Mouse (Mus musculus): ENCODE measurements around the gene 1700018B08Rik. TPM values are rescaled to one million over a fixed set of nuclear protein-coding genes. Genes with fewer than 3 reads are reported as not detected.
A peak's percentile ranks its signal among the peaks of the same experiment; 100 is the strongest.

Gene 1700018B08Rik
- polyA plus RNA-seq, 1 experiment = not detected

DNA sequence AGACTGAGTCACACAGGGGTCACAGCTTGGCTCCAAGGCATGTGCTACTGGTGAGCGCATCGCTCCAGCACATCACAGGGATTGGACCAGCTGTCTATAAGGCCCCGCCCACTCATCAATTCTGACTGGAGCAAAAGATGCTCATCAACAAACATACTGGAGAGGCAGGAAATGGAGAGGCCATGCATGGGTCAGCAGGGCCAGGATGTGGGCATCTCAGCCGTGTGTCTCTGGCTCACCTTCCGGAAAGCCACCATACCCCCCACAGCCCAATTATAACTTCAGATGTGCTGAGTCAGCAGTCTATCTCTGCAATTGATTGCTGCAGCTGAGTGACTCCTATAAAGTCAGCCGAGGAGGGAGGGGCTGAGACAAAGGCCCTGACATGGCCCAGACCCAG, 24.2 kb upstream of the 1700018B08Rik start:
- no peak for DNase-seq (ENCODE audit: low read depth, low spot score)
- WGBS = 71% methylated on average over 6 of the region's 6 CpGs

DNA sequence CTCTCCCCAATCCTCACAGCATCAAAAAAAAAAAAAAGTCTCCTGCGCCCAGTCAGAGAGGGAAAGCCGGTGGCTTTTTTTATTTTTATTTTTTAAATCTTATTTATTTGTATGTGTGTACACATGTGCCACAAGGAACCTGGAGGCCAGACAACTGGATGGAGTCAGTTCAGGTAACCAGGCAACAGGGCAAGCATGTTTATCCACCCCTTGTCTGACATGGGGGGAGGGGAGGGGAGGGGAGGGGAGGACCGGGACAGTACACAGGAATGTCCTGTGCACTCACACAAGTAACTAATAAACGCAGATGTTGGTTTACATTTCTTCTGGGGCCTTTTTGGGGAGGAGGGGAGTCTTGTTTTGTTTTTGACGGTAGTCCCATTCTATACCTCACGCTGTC, 19.6 kb upstream of the 1700018B08Rik start:
- 67% methylated on average over 6 of the region's 6 CpGs for WGBS
- DNase-seq (ENCODE audit: low read depth, low spot score) = no peak

DNA sequence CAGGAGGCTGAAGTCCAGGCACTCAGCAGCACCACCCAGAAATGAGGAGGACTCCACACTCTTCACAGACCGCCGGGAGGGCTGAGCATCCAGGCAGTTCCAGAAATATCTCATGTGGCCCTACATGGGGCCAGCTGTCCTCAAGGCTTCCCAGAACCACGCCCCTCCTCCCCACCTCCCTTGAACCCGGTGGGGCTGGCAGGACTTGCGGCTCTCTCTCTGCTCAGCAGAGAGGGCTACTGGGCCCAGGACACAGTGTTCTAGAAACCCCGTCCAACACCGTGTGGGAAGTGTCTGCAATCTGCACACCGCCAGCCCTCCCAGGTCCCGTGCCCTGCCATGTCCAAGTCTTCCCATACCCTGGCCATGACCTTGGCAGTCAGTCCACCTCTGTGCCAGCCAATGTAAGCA, 18.8 kb upstream of the 1700018B08Rik start:
- WGBS = 26% methylated on average over 9 of the region's 9 CpGs
- DNase-seq (ENCODE audit: low read depth, low spot score) = no peak

DNA sequence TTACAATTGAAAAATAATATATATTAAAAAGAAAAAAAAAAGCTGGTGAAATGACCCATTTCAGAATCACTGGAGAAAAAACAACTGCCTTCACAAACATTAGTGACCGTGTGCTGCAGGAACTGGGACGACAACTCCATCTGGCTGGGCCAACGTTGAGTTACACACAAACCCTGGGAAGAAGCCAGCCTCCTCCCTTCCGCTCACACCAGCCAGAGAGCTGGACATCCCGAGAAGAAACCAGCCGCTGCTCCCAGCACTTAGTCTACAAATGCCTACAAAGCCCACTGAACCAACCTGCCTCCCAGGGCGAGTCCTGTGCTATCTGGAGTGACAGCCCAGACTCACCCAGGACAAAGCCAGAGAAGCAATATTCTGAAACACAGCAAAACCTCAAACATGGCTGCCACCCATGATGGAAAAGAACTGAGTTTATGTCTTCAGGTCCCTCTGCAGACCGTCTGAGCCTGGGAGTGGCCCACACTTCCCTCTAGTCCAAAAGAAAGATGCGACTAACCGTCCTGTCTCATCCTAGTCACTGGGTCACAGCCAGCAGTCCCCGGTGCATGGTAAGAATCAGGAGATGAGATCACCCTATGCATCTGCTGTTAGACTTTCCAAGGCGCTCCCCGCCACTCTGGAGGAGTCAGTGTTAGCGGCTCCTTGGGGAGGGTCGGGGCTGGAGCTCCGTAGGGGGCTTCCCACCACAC, 17.7 kb upstream of the 1700018B08Rik start:
- DNase-seq (ENCODE audit: low read depth, low spot score) = no peak
- 65% methylated on average over 16 of the region's 16 CpGs for WGBS

DNA sequence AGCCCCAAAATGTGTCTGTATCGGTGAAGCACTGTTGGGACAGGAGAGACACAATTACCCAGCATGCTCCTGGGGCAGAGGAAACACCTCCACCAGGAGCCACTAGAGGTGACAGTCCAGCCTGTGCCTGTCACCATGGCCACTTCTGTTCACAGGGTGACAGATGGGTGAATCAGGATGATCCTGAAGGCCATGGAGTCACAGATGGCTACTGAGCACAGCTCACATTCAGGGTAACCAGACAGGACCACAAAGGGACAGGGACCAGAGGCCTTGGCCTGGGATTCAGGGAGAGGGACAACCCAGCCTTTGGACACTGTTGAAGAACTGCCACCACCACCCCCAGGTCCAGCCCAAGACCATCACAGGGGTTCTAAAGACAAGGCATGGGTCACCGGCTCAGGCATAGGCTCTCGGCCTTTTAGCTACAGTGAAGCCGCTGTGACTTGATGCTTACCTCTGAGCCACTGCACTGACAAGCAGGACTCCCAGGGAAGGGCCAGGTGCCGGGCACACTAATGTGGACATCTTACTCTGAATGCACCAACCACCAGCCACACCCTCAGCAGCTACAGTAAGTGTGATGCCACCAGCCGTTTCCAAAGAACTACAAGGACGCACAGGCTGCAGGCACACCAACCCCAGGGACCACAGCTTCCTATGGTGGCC, 16.4 kb upstream of the 1700018B08Rik start:
- DNase-seq (ENCODE audit: low read depth, low spot score) = no peak
- 93% methylated on average over 7 of the region's 7 CpGs for WGBS

DNA sequence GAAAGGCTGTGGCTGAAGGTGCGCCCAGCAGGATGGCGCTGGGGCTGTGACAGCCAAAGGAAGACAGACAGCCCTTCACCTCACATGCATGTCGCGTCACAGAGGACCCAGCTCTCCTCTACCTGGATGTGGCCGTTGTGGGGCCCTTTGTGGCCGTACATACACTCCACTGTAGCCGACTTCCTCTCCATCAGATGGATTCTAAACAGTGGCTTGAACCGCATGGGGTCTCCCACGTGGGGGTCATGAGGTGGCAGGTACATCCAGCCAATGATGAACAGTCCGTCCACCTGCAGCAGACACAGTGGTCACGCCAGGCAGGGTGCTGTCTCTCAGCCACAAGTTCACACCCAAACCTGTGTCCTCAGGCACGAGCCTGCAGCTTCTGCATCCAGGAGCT, 15.7 kb upstream of the 1700018B08Rik start:
- no peak for DNase-seq (ENCODE audit: low read depth, low spot score)
- 90% methylated on average over 12 of the region's 12 CpGs for WGBS

DNA sequence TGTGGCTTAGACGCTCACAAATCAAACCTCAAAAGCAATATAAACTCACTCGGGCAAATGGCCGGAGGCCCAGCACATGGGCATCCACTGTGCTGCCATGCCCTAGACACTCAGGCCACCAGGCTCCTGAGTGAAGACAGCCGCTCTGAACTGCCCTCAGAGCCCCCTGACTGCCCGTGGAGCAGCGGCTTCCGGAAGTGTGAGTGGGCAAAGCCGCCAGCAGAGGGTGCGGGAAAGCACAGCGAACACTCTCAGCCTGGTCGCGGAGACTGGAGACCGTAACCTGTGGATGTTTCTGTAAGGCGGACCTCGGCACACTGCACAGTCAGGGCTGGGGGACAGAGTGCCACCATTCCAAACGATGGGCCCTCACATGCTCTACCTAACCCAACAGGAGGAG, 14.4 kb upstream of the 1700018B08Rik start:
- 89% methylated on average over 16 of the region's 16 CpGs for WGBS
- no peak for DNase-seq (ENCODE audit: low read depth, low spot score)

DNA sequence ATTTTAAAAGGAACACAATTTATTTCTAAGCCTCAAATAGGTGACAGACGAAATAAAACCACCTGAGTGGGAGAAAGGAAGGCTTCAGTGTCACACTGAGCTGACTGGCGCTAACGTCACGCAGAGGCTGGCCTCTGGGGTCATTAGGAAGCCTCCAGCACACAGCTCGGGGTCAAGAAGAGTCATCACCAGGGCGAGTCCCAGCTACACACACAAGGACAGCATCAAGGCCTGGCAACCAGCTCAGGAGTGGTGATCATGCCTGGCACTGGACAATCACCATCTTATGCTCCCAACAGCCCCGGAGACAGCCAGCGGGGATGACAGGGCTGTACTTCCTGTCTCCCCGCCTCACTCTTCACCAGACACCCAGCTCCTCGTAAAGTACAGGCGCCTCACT, 13.6 kb upstream of the 1700018B08Rik start:
- WGBS = 85% methylated on average over 11 of the region's 11 CpGs
- no peak for DNase-seq (ENCODE audit: low read depth, low spot score)

DNA sequence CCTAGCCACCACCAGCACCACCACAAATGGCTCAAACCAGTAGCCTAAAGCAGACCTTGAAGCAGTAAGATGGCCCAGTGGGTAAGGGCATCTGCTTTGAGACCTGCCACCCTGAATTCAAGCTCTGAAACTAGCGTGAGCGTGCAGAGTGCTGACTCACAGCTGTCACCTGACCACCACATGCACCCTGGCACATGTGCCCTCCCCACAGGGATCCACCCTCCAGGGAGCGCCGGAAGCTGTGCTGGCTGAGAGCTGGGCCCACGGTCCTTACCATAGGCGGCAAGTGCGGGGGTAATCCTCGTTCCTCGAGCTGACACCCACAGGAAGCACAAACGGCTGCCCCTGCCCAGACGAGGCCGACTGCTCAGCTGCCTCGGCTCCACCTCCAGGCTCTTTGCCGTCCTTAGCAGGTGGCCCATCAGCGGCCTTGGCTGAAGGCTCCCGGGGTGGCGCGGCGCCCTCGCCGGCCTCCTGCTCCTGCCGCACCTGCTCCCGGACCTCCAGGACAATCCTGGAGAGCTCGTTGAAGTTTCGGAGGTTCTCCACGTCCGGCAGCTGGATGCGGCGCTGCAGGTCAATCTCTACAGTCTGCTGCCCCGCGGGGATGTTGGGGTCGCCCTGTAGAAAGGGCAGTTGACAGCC, 9.8 kb upstream of the 1700018B08Rik start:
- DNase-seq (ENCODE audit: low read depth, low spot score) = no peak
- WGBS = 95% methylated on average over 32 of the region's 32 CpGs

DNA sequence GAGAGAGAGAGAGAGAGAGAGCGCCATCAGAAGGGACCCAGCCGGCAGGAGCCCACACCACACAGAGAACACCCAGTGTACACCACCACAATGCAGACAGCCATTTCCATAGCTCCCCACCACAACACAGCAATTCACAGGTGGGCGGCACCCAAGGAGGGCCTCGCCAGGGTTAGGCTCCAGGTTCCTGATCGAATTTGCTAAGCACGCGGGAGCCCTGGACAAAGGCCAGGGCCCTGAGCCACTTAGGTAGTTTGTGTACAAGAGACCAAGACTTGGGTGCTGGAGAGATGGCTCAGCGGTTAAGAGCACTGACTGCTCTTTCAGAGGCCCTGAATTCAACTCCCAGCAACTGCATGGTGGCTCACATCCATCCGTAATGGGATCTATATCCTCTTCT, 8.4 kb upstream of the 1700018B08Rik start:
- no peak for DNase-seq (ENCODE audit: low read depth, low spot score)
- WGBS = 70% methylated on average over 9 of the region's 9 CpGs

DNA sequence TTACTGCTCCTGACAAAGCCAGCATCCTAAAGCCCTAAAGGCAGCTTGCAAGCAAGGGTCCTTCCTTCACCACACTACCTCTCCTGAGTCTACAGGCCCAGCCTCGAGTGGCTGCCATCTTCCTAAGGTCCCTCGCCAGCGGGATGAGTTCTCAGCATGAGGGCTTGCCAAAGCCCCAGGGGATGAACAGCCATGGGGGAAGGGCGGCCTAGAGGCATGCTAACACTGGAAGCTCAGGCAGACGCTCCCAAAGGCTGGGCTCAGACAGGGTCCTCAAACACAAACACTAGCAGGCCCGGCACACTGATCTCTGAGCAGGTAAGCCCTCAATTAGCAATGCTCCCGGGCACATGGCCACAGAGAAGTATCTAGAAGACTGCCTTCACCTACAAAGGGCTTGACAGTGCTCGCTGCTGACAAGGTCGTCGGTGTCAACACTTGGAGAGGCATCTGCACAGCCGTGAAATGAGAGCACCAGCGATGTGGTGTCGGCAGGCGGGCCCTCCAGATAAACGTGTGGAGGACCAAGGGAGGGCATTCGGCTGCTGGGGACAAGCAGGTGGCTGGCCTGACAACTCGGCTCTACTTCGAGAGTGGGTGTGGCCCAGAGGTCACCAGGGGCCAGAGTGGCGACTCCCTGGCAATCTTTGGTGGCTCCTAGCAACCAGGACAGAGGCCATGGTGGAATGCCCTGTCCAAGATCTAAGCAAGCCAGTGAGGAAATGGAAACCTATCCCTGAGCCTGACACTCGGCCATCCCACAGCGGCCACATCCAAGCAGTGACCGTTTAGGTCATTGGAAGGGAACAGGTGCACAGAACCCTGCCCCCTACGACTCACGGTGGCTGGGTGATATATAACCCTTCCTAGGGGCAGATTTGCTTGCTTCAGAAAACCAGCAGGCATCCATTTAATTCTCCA, 7.2 kb upstream of the 1700018B08Rik start:
- DNase-seq (ENCODE audit: low read depth, low spot score) = no peak
- 72% methylated on average over 24 of the region's 24 CpGs for WGBS

DNA sequence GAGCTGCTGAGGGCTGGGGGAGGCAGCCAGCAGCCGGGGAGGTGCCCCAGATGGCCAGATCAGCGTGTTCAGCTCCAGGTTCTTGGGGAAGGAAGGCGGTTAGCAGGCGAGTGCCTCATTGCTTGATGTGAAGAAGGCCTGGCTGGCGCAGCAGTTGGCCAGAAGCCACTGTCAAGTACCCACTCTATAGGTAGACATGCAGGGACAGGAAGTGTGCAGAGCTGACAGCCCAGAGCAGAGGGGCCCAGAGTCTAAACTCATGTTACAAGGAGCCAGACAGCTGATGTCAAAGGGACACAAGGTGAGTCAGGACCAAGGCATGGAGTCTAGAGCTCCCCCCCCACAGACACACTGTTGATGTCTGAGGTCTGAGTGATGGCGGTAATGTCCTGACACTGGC, 5.9 kb upstream of the 1700018B08Rik start:
- 87% methylated on average over 6 of the region's 6 CpGs for WGBS
- DNase-seq (ENCODE audit: low read depth, low spot score) = no peak

DNA sequence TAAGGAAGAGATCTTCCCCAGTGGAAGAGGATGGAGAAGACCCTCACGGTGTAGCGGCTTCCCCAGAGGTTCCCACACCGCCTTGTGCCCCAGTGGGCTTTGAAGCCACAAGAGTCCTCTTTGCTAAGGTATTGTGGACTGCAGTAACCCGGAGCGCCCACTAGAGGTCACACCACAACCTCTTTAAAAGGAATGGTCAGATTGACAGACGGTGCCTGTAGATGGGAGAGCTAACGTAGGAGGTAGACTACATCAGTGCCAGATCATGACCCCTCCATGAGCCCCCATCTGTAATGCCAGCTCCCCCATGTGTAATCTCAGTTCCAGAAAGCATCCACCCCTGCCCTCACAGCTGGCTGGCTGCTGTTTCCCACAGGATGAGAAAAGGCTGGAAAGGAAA, 3.0 kb upstream of the 1700018B08Rik start:
- 6% methylated on average over 7 of the region's 7 CpGs for WGBS

DNA sequence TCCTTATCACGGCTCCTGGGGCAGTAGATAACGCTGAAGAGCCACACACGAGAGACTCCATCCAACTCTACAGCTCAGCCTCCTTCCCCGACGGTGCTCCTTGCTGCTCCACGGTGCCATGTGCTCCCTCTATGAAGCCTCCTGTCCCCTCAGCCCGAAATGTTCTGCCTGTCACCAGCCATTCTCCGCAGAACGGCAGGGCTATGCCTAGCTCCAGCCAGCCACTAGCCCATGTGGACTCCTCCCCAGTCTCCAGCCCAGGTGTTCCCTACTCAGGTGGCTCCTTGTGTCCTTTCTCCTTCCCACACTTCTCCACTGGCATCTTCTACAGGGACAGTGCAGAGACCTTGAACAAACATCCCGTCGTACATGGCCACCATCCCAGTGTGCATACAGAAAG, 816 bp upstream of the 1700018B08Rik start:
- WGBS = 63% methylated on average over 11 of the region's 11 CpGs

More for the DNA sequence above, 3.0 kb upstream of the 1700018B08Rik start:
- peak; percentile 33 for DNase-seq (ENCODE audit: low read depth, low spot score)

DNA sequence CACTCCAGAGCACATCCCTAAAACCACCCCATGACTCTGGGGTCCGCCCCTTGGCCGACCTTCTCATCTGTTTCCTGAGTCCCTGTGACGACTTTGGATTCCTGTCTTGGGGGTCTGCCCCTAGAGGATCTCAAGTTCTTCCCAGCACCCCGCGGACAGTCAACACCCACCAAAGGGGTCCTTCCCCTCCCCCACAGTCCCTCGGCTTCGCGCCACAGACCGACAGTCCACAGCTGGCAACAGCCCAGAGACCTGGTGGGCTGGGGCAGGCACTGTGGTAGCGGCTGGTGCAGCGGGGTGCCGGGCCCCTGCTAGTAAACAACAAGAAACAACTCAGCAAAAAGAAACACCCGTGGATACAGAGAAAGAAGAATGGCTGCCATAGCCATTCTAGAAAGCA, 1.2 kb downstream of the 1700018B08Rik start:
- DNase-seq (ENCODE audit: low read depth, low spot score) = no peak
- WGBS = 58% methylated on average over 13 of the region's 13 CpGs

More for the DNA sequence above, 816 bp upstream of the 1700018B08Rik start:
- DNase-seq (ENCODE audit: low read depth, low spot score) = no peak

DNA sequence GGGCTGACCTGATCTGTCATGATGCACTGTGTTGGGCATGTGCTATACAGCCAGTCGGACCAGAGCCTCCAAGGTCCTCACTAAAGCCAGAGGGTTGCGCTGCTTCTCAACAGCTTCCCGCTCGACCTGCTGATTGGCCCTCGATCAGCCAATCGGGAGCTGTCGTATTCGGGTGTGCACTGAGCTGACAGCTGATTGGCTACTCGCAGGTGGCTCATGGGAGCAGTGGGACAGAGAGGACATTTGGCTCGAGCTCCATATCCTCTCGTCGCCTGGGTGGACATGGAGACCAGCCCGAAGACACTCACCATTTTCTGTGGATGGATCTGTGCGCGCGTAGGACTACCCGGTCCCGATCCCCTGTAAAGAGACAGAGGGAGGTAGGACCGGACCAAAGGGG, 2.3 kb downstream of the 1700018B08Rik start:
- 76% methylated on average over 19 of the region's 19 CpGs for WGBS
- no peak for DNase-seq (ENCODE audit: low read depth, low spot score)

DNA sequence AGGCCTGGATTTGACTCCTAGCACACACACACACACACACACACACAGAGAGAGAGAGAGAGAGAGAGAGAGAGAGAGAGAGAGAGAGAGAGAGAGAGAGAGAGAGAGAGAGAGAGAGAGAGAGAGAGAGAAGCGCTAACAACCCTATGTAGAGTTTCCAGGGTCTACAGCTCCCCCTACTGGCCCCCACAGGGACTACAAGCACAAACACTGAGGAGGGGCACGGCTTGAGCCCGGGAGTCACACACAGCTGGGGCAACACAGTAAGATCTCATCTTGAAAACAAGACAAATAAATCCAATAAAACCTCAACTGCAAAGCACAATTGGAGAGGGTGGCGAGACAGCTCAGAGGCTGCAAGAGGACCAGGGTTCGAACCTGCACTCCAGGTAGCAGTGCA, 11.7 kb downstream of the 1700018B08Rik start:
- WGBS = 45% methylated on average over 5 of the region's 5 CpGs

DNA sequence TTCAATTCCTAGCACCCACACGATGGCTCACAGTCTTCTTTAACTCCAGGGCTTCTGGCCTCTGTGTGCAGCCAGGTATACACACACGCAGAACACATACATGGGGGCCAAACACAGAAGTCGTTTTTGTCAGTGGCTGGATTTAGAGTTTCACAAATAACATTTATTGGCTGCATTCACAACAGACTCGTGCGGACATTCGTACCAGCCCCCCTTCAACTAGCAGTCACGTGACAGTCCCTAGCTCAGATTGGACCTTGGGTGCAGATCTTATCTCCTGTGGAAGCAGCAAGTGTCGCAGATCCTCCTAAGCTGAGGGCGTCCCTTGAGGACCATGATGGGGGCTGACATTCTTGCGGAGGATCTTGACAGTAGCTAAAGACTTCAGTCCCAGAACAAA, 13.5 kb downstream of the 1700018B08Rik start:
- DNase-seq (ENCODE audit: low read depth, low spot score) = no peak
- WGBS = 55% methylated on average over 10 of the region's 10 CpGs

More for the DNA sequence above, 11.7 kb downstream of the 1700018B08Rik start:
- no peak for DNase-seq (ENCODE audit: low read depth, low spot score)

DNA sequence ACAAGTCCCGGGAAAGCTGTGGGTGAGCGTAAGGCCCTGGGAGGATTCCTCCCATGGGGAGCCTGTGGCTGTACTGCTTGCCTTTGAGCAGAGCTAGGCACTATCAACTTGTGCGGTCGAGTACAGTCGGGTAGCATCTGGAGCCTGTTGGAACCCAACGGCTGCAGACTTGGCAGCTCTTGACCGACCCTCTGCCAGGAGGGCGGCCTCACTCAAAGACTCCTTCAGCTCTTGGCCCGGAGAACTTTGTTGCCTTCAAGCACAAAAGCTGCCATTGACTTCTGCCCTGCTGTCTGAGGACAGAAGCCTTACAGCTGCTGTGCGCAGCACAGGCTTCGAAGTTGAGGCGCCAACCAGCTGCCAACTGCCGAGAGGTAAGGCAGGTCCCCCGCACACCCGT, 15.3 kb downstream of the 1700018B08Rik start:
- no peak for DNase-seq (ENCODE audit: low read depth, low spot score)
- WGBS = 82% methylated on average over 15 of the region's 15 CpGs

DNA sequence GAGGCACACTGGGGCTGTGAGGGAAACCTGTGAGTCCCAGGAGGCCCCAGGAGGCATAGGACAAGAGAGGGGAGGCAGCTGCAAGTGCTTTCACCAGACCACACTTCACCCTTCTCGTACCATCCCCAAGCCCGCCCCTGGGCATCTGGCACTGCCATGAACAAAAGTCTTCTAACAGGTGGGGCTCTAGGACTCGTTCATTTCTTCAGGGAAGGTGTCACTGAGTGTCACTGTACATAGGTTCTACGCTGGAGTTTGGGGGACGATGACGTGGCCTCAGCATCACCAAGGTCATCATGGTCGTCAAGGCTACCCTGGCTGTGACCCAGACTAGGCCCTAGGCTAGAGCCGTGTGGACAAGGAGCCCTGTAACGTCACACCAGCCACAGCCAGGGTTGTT, 16.4 kb downstream of the 1700018B08Rik start:
- WGBS = 75% methylated on average over 9 of the region's 9 CpGs
- no peak for DNase-seq (ENCODE audit: low read depth, low spot score)
